Mouse (Mus musculus): ENCODE measurements around the gene Rap1gap2. TPM values are rescaled to one million over a fixed set of nuclear protein-coding genes. Genes with fewer than 3 reads are reported as not detected.

The Rap1gap2 gene
- total RNA-seq, 2 experiments from 2014 or later = 0.82 to 3.2 TPM

GRCm38 (mm10) chr11:74385674-74386073, 225.0 kb downstream of the Rap1gap2 start:
- ATAC-seq (replicated peaks; ENCODE audit: poor library complexity, severe bottlenecking) = no peak

- ATAC-seq (replicated peaks; ENCODE audit: poor library complexity, severe bottlenecking) = no peak
These were observed 231.4 kb downstream of the Rap1gap2 start for GRCm38 (mm10) chr11:74379166-74379873.

GRCm38 (mm10) chr11:74376847-74377246, 233.9 kb downstream of the Rap1gap2 start:
- ATAC-seq (replicated peaks; ENCODE audit: poor library complexity, severe bottlenecking) = peak; percentile 42

GRCm38 (mm10) chr11:74371393-74372100, 239.2 kb downstream of the Rap1gap2 start:
- ATAC-seq (replicated peaks; ENCODE audit: poor library complexity, severe bottlenecking) = peak; percentile 84

- ATAC-seq (replicated peaks; ENCODE audit: poor library complexity, severe bottlenecking) = no peak
These were observed 248.9 kb downstream of the Rap1gap2 start, which contains the start of gene Olfr412 for GRCm38 (mm10) chr11:74361769-74362168. Gene Olfr412 (plus strand): TSS chr11:74362069.

GRCm38 (mm10) chr11:74352550-74352949, 258.2 kb downstream of the Rap1gap2 start, which contains the start of gene Olfr411:
Gene Olfr411 (minus strand): TSS chr11:74352650.
- no peak for ATAC-seq (replicated peaks; ENCODE audit: poor library complexity, severe bottlenecking)

GRCm38 (mm10) chr11:74337931-74338330, 272.8 kb downstream of the Rap1gap2 start, which contains the start of gene Olfr410:
Gene Olfr410 (minus strand): TSS chr11:74338031.
- no peak for ATAC-seq (replicated peaks; ENCODE audit: poor library complexity, severe bottlenecking)

Other genes starting within 250 kb of the Rap1gap2 start
- not detected in 2 replicates for gene Olfr412, start 248.8 kb downstream of the Rap1gap2 start, total RNA-seq (2014; fragmentation: Nextera tagmentation)
- not detected in 2 replicates for gene Olfr412, start 248.8 kb downstream of the Rap1gap2 start, total RNA-seq (2017)
- not detected in 2 replicates for gene Ccdc92b, start 8.7 kb upstream of the Rap1gap2 start, total RNA-seq (2014; fragmentation: Nextera tagmentation)
- gene Ccdc92b, start 8.7 kb upstream of the Rap1gap2 start, total RNA-seq (2017) = not detected in 2 replicates
- gene Cluh, start 38.6 kb upstream of the Rap1gap2 start, total RNA-seq (2014; fragmentation: Nextera tagmentation) = 63.8 and 74.4 TPM in 2 replicates
- 32.1 and 35.3 TPM in 2 replicates for gene Cluh, start 38.6 kb upstream of the Rap1gap2 start, total RNA-seq (2017)
- 35.1 and 40.4 TPM in 2 replicates for gene Pafah1b1, start 113.8 kb upstream of the Rap1gap2 start, total RNA-seq (2014; fragmentation: Nextera tagmentation)
- 54.1 and 77.2 TPM in 2 replicates for gene Pafah1b1, start 113.8 kb upstream of the Rap1gap2 start, total RNA-seq (2017)
- gene Mettl16, start 159.9 kb upstream of the Rap1gap2 start, total RNA-seq (2014; fragmentation: Nextera tagmentation) = 16.2 and 18.0 TPM in 2 replicates
- gene Mettl16, start 159.9 kb upstream of the Rap1gap2 start, total RNA-seq (2017) = 43.8 and 47.0 TPM in 2 replicates
- 14.4 and 20.2 TPM in 2 replicates for gene Mnt, start 220.0 kb upstream of the Rap1gap2 start, total RNA-seq (2014; fragmentation: Nextera tagmentation)
- gene Mnt, start 220.0 kb upstream of the Rap1gap2 start, total RNA-seq (2017) = 5.3 and 6.0 TPM in 2 replicates

Data from granulocyte monocyte progenitor cell, adult 5-6 weeks (primary cell).